Mouse (Mus musculus) intestine, embryonic 15.5 days (tissue): Measurements from ENCODE around the gene Pou1f1. TPM values are rescaled to one million over a fixed set of nuclear protein-coding genes. Genes with fewer than 3 reads are reported as not detected.

Experiments
- ATAC-seq: fragments of 200-750 bp; cut with Nextera tagmentation; 2 replicates; pipeline ENCODE4 v1.8.0; 2017; ENCODE audit warnings: moderate TSS enrichment, moderate library complexity
- H3K27ac ChIP-seq: fragments of 300-500 bp; sonication (generic); 2 replicates; pipeline ENCODE4 v1.5.1; 2015; ENCODE audit warnings: mild to moderate bottlenecking, inconsistent platforms
- H3K27me3 ChIP-seq: fragments of 300-500 bp; sonication (generic); replicated peaks from 2 replicates; pipeline ENCODE4 v1.6.1; 2015; ENCODE audit warnings: inconsistent platforms
- H3K36me3 ChIP-seq: fragments of 300-500 bp; sonication (generic); 2 replicates; pipeline ENCODE4 v1.6.1; 2015; ENCODE audit warnings: inconsistent platforms
- H3K4me1 ChIP-seq: fragments of 300-500 bp; sonication (generic); replicated peaks from 2 replicates; pipeline ENCODE4 v1.6.1; 2015; ENCODE audit warnings: inconsistent platforms
- H3K4me2 ChIP-seq: fragments of 300-500 bp; sonication (generic); replicated peaks from 2 replicates; pipeline ENCODE4 v1.6.1; 2015; ENCODE audit warnings: mild to moderate bottlenecking, inconsistent platforms
- H3K4me3 ChIP-seq: fragments of 300-500 bp; sonication (generic); replicated peaks from 2 replicates; pipeline ENCODE4 v1.5.1; 2015; ENCODE audit warnings: inconsistent platforms
- H3K9ac ChIP-seq: fragments of 300-500 bp; sonication (generic); 2 replicates; pipeline ENCODE4 v1.6.1; 2015; ENCODE audit warnings: inconsistent platforms
- H3K9me3 ChIP-seq: fragments of 300-500 bp; sonication (generic); 2 replicates; pipeline ENCODE4 v1.6.1; 2016; ENCODE audit warnings: inconsistent platforms
- WGBS: fragments of 180-500 bp; shearing (Covaris S2); methylation state at CpG from one replicate; pipeline ENCODE4 v1.1.7; 2015; 5-methylcytosine and 5-hydroxymethylcytosine counted together
- polyA plus RNA-seq: library from polyadenylated mRNA; unstranded; fragments of >200 nt; fragmentation: Nextera tagmentation; extraction: Ambion mirVana; gene quantifications from 2 replicates; pipeline ENCODE4 v1.2.1, GENCODE M21; 2015

Pou1f1 gene
- polyA plus RNA-seq, 1 experiment from 2014 or later, result not detected

GRCm38 (mm10) chr16:65577298-65578029 lies 57.2 kb downstream of the Pou1f1 start:
- Histone ChIP-seq H3K9me3 (no peaks in the 10 kb centered on the region), H3K4me1 (no peaks in the 10 kb centered on the region), H3K9ac (no peak overlapping the region), H3K36me3 (no peaks in the 10 kb centered on the region), H3K4me3 (no peak overlapping the region), H3K27me3 (no peaks in the 10 kb centered on the region), H3K4me2 (no peak overlapping the region), H3K27ac (no peak overlapping the region)
- no peak for ATAC-seq
- WGBS, result 59% methylated on average over 6 of the region's 6 CpGs

Other genes starting within 250 kb of the Pou1f1 start
- 126 and 143 TPM in 2 replicates for gene Chmp2b, start 42.2 kb downstream of the Pou1f1 start, polyA plus RNA-seq